Mouse (Mus musculus): Measurements from ENCODE around the gene Jph2.

- TF ChIP-seq CTCF (IDR thresholded peaks at IDR 0.05; ENCODE audit: control insufficient read depth, insufficient read depth, insufficient read length) (no peak), MAX (IDR thresholded peaks at IDR 0.05) (no peak), USF1 (IDR thresholded peaks at IDR 0.05; ENCODE audit: low read depth) (no peak)
These were observed 42.1 kb downstream of the Jph2 start for GRCm38 (mm10) chr2:163355666-163356065.

Measured in C2C12 (cell line).